Mouse (Mus musculus): ENCODE measurements around the gene Morn1.

Morn1 gene

DNA sequence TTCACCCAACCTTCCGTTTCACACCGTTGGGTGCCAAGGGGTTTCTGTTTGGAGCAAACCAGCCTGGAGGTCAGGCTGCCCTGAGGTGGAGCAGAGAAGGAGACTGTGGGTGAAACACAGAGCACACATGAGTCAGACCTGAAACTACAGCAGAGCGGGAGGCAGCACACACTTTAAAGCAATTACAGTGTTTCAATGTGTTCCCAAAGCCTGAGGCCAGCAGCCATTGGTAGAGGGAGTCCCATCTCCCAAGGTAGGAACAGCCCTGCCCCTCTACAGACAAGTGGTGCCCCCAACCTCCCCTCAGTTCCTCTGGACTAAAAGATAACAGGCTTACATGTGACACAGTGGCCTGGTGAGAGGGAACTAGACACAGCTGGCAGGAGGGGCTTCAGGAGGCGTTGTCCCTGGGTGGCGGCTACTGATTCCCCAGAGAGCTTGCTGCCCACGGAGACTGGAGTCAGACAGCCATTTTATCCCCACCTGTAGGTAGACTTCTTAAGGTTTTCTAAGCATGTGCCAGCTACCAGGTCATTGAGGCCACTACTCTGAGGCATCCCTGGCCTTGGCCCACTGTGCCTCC is 31.1 kb downstream of the Morn1 start:
- DNase-seq (ENCODE audit: inconsistent age in 2 of 2, low spot score in 1 of 2) = peak; percentile 49 to 54

DNA sequence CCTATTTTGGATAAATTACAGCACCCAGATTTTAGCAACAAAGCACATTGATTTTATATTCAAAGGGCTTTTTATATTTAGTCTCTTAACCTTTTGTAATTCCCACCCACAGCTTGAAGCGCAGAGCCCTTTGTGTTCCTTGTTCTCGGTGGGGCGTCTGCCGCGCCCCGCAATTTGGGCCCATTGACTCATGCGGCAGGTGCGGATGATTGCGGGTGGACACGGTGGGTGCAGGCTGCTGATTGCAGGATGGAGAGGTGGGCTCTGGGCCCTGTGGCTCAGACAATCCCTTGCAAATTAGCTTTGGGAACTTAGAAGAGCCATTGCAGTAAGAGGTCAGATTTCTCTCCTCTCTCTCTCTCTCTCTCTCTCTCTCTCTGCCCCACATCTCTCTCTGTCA is 31.9 kb downstream of the Morn1 start:
- DNase-seq (ENCODE audit: inconsistent age in 2 of 2, low spot score in 1 of 2) = no peak

DNA sequence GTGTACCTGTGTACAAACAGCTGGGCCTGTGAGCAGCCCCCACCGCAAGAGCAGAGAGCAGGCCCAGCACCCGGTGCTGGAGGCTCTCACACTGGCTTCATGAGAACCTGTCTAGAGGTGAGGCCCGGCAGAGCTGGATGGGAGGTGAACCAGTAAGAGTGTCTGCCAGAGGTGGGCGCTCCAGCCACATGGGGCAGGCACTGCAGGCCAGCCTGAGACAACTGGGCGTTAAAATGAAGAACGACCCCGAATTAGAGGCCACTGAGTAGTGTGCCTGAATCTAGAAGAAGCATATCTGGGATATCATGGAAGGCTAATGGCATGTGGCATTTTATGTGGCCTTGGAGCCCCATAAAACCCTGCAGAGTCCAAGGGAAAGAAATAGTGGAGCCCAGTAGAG is 33.7 kb downstream of the Morn1 start:
- peak in 1 of 2 experiments; percentile 76 for DNase-seq (ENCODE audit: inconsistent age in 2 of 2, low spot score in 1 of 2)

DNA sequence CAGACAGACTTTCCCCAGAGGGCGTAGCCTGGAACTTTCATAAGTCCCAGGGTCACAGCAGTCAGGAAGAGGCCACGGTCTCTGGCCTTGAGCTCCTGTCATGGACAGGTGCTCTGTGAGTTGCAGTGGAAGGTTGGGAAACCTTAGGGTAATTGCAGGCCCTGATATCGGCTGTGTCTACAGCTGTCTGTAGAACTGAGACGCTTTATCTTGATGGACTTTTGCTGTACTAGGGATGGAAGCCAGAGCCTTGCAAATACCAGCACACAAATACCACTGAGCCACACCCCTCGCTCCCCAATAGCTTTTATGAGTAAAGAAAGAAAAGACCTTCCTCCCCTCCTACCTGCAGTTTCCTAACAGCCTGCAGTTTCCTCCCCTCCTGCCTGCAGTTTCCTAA is 34.2 kb downstream of the Morn1 start:
- no peak for DNase-seq (ENCODE audit: inconsistent age in 2 of 2, low spot score in 1 of 2)

DNA sequence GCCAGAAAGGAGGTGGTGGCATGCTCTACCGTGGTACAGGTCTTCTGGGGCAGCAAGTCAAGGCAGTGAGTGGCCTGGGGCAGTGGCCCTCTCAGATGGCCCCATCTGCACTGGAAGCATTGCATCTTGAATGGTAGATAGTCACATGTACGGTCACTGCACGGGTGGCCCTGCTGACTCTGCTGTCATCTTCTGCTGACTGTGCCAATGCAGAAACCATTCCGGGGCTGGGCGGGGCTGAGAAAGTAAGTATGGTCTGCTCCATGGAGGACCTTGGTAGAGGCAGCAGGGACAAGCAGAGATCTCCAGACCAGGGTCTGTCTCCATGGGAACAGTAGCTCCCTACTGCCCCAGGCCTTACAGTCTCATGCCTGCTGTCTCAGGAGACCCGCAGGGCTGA is 34.8 kb downstream of the Morn1 start:
- DNase-seq (ENCODE audit: inconsistent age in 2 of 2, low spot score in 1 of 2) = peak in 1 of 2 experiments; percentile 67

DNA sequence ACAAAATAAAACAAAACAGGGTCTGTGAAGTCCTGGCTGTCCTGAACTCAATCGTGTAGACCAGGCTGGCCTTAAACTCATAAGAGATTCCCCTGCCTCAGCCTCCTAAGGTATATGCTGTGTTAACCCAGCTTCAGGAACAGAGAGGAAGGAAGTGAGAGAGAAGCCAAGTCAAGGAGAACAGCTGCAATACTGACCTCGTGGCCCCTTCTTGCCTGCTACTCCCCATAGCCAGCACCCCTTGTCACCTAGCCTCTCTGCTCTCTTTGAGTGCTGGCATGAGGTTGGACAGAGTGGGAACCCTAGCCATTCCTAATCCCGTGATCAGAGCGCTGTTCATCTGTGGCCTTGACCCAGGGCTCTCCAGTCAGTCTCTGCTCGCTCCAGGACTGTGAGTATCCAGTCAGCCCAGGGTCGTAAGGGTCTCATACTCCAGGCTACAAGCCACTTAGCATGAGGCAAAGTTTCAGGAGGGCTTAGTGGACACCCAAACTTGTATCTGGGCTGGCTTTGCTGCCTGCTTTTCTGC is 35.6 kb downstream of the Morn1 start:
- peak; percentile 49 to 83 for DNase-seq (ENCODE audit: inconsistent age in 2 of 2, low spot score in 1 of 2)

DNA sequence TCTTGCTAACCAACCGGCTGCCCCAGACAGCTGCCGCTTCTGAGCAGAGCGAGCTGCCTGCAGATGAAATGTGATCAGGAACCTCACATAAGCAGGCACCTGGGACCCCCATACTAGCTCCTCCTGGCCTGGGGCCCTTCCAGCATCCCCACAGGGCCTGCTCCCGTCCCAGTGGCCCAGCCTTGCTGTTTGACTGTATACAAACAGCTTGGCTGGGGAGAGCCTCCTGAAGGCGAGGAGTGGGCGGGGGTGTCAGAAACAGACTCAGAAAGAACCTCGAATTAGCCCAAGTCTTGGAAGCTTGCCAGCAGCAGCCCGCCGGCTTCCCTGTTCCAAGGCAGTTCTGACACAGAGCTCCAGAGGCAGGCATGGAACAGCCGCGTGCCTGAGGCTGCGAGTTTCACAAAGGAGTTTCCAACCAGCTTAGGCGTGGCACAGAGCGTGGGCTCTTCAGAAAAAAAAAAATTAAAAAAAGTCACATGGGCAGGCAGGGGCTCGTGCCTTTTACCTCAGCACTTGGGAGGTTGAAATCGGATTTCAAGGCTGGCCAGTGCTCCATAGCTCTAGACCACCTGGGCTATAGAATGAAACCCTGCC is 36.2 kb downstream of the Morn1 start:
- peak; percentile 76 to 86 for DNase-seq (ENCODE audit: inconsistent age in 2 of 2, low spot score in 1 of 2)

DNA sequence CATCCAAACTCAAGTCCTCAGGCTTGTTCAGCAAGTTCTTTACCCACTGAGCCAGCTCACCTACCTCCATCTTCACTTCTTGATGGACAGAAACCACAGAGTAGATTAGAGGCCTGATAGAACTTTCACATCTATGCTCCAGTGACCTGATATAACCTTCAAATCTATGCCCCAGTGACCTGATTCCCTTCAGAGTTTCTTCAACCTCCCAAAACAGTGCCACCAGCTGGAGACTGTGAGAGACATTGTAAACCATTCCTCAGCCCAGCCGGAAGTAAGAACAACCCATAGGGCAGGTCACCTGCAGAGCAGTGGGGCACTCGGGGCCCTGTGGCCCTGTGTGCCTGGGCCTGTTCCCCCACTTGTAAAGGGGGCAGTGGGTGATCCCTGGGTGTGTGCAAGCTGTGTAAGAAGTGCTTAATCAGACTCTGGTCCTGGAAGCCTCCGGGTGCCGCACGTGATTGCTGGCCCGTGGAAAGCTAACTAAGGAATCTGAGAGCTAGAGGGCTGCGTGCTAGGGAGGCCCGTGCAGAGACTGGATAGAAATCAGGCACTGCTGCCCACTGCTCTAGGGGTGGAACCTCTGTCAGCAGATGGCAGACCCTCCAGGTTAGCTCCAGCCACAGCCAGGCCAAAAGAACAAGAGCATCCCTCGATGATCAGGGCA is 37.6 kb downstream of the Morn1 start:
- DNase-seq (ENCODE audit: inconsistent age in 2 of 2, low spot score in 1 of 2) = no peak

DNA sequence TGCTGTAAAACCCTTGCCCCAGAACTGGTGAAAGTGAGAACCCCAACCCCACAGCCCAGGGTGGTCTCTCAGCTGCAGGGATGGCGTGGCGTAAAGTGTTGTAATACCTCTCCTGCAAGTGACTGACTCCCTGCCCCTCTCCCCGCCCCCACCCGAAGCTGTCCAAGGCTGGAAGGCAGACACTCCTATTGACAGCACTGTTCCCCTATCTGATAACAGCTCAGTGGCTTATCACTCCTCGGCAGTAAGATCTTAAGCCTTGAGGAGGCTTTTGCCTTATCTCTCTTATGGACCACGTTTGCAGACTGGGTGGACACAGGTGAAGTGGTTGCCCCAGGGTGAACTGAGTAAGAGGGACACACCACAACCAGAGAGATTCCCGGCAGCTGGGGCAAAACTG is 38.9 kb downstream of the Morn1 start:
- no peak for DNase-seq (ENCODE audit: inconsistent age in 2 of 2, low spot score in 1 of 2)

DNA sequence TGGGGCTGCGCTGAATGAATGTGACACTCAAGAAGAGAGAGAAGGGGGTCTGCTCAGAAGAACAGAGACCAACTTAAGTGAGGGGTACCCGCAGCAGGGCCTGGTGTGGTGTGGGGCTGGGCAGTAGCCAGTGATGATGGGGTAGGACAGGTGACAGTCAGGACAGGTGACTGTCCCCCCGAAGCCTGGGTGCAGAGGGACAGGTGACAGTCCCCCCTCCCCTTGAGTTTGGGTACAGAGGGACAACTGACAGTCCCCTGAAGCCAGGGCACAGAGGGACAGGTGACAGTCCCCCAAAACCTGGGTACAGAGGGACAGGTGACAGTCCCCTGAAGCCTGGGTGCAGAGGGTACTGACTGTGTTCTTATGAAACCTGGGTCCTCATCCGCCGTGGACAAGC is 39.8 kb downstream of the Morn1 start:
- DNase-seq (ENCODE audit: inconsistent age in 2 of 2, low spot score in 1 of 2) = no peak

DNA sequence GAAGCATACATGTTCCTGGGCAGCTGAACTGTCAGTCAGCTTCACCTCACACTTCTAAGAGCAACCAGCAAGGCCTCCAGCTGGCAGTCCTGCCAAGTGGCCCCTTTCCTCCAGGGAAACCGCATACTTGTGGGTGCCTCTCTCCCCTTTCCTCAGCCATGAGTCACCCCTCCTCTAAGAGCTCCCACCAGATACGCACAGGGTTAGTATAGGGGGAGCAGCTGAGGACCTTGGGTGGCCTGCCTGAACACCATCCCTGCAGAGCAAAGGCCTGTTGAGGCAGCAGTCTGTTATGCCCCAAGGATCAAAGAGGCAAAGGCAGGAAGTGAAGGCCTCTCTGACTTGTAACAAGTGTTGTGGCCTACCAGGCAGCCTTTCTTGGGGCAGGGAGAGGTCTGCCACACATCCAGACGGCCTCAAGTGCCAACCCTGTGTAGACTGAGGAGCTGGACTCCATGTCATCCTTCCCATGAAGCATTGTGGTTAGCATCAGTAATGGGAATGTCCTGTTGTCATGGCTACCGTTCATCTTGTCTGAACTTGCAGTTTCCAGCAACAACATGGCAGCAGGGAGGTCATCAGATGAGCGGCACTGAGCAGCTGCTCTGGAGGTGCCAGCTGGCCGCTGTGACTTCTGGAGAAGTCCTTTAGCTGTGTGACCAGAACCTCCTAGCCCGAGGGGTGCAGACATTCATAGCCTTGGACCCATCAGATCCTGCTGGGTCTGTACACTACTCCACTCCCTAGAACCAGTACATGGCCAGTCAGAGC is 40.4 kb downstream of the Morn1 start:
- no peak for DNase-seq (ENCODE audit: inconsistent age in 2 of 2, low spot score in 1 of 2)

DNA sequence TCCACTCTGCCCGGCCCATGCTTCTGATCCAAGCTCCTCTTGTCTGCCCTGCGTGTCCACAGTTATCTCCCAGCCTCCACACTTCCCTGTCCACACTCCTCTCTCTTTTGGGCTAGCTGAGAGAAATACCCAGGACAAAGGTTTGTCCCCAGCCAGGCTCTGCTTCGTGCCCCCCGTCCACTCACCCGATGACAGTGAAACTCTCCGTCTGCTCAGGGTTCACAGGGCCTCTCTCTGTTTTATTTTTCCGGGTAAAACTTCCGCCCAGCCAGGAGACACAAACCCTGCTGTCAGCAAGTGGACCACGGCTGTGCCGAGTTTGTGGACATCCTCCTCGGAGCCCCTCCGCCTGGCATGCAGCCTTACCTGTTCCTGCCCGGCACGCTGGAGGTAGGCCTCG is 42.0 kb downstream of the Morn1 start:
- DNase-seq (ENCODE audit: inconsistent age in 2 of 2, low spot score in 1 of 2) = no peak

DNA sequence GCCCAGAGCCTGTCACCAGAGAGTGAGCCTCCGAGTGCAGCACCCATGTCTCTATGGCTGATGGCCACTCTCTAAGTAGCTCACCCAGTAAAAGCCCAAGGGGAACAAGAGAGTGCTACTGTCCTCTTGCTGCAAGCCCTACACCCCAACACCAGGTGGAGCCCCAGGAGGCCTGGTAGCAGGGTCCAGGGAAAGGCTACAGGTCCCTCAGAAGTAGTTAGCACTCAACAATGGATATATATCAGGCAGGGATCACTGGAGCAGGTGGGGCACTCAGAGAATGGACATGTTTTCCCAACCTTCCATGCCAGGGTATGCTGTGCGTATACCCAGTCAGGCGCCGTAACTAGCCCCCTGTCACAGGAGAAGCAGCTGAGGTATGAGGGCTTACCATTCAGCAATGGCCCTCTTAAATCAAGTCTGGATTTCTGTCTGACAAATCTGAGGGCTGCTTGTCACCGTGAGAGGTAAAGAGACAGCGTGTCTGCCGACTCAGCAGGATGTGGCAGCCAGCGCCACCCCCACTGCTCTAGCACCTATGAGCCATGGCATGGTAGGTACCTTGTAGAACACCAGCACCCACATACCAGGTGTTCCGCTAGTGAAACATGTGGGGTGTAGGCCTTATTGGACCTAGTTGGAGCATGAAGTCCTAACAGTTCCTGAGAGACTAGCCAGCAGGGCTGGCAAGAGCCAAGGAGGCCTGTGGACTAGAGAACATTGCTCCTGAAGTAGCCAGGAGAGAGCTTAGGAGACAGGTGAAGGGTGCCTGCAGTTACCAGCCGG is 42.9 kb downstream of the Morn1 start:
- DNase-seq (ENCODE audit: inconsistent age in 2 of 2, low spot score in 1 of 2) = peak; percentile 67 to 81

DNA sequence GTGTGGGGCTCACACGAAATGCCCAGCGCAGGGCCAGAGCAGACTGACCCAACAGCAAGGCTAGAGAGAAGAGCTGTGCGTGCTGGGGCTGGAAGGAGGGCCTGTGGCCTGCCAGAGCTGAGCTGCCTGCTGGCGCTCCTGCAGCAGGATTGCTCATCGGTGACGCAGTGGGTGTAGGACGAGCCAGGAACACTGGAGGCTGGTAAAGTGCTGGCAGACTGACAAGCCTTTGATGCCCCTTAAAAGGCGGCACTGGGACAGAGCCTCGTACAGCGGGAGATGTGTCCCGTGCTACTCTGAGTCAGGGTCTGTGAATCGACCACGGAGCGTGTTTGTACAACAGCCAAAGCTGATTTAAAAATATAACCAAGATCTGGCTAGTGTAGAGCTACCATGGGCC is 43.6 kb downstream of the Morn1 start:
- DNase-seq (ENCODE audit: inconsistent age in 2 of 2, low spot score in 1 of 2) = peak; percentile 97

DNA sequence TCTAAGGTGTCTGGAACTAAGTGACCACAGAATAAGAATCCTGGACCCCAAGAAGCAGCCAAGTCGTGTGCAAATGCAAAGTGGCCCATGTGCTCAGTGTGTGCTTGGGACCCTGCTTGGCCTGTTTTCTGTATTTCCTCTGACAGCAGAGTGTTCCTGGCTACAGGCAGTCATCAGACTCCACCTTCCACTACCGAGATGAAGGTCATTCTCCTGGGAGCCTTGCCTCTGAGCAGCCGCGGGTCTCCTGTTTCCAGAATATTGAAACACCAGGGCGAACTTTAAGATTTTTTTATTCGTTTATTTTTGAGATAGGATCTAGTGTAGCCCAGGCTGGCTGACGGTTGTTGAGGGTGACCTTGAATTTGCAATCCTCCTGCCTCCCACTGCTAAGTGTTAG is 44.2 kb downstream of the Morn1 start:
- peak; percentile 64 to 84 for DNase-seq (ENCODE audit: inconsistent age in 2 of 2, low spot score in 1 of 2)

DNA sequence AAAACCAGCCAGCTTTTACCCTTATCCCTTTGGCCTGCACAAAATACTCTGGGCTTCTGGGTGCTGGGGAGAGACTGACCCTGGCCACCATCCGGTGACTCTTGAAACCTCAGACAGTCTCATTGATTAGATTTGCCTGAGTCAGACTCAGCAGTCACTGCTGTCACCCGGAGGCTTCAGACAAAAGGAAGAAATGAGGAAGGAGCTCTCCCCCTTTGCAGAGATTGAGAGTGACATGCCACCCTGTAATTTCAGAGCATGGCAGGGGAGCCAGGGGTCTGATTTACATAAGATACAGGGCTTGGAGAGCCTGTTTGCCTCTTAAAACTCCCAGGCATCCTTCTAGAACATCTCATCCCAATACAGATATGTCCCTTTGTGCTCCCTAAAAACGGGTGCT is 46.8 kb downstream of the Morn1 start:
- no peak for DNase-seq (ENCODE audit: inconsistent age in 2 of 2, low spot score in 1 of 2)

DNA sequence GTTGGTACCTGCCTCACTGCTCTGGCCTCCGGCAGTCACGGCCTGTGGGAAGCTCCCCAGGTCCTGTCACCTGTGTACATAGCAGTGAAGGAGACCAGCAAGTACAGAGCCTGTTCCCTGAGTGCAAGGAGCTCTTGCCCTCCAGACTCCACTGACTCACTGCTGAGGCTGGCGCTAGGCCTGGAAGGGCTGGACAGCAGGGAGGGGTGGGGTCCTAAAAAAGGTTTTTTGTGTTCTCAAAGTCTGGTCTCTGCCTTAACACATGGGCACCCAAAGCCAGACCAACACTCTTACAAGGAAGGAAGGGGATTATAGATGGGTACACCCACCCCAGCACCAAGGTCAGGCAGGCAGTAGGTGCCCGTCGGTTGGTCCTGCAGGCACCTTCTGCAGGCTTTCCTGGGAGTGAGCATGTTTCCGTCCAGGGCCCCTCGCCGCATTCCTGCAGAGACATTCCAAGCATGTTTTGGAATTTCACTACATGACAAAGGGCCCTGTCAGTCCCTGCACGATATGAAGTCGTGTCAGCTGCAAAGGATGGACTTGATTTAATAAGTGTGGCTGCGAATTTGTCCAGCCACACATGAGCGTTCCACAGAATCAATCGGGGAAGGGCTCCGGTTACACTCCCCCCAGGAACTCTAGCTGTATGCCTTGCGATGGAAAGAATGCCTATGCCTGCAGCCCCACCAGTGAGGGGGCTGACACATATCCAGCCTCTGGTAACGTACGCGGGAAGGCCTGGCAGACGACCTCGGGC is 47.5 kb downstream of the Morn1 start:
- DNase-seq (ENCODE audit: inconsistent age in 2 of 2, low spot score in 1 of 2) = peak; percentile 55 to 74

DNA sequence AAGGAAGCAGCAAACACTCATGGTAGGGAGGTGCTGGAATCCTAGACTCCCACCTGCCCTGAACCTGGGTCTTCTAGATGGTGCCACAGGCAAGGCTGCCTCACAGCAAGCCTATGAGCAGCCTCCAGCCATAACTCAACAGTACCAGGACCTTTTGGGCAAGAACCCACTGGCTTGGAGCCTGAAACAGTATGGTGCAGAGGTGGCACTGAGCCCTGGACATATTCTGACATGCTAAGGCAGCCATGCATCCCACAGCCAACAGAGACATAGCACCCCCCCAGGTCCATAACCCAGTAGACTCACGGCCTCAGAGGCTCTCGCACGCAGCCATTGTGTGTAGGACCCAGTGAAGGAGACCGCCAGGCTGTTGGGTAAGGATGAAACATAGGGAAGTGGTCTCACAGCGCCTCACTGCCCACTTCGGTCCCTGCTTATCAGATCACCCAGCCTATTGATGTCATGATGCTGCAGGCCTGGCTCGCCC is 48.4 kb downstream of the Morn1 start:
- DNase-seq (ENCODE audit: inconsistent age in 2 of 2, low spot score in 1 of 2) = no peak

DNA sequence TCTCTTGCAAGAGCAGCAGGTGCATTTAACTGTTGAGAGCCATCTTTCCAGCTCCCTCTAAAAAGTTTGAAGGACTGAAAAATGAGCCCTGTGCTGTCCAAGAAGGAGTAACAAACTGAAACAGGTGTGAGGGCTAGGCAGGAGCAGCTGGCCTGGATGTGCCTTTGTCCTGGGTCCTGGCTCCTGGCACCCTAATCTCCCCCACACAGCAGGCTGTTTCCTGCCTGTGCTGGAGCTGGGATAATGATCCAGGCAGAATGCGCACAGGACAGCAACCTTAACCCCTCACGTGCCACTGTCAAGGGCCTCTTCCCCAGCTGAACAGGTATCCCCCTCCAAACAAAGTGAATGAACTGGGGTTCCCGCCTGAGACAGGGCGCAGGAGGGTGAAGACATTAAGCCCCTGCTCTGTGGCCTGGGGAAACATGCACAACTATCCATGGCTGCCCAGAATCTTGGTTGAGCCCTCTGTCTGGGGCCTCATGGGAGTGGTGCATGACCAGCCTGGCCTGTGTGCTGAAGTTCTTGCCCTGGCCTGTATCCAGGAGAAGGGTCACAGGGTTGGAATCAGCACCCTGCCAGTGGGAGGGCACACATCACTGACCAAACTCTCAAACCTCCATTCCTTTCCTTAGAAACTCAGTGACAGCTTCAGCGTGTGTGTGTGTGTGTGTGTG is 49.7 kb downstream of the Morn1 start:
- peak in 1 of 2 experiments; percentile 60 for DNase-seq (ENCODE audit: inconsistent age in 2 of 2, low spot score in 1 of 2)
